Mouse (Mus musculus): ENCODE data around the gene Gtdc1.

The Gtdc1 gene

GRCm38 (mm10) chr2:44927482-44927811 lies at the start of gene Gtdc1:
Gene Gtdc1, minus strand, starts transcription at chr2:44927657.
- no peak for DNase-seq

GRCm38 (mm10) chr2:44977051-44977450 lies 49.6 kb upstream of the Gtdc1 start:
- no peak for DNase-seq

GRCm38 (mm10) chr2:44976484-44976883 lies 49.0 kb upstream of the Gtdc1 start:
- DNase-seq = no peak

GRCm38 (mm10) chr2:44973828-44974227 lies 46.4 kb upstream of the Gtdc1 start:
- DNase-seq = no peak

- DNase-seq = no peak
Observed at GRCm38 (mm10) chr2:44970087-44970646, 42.7 kb upstream of the Gtdc1 start.

GRCm38 (mm10) chr2:44969640-44970039 lies 42.2 kb upstream of the Gtdc1 start:
- no peak for DNase-seq

- DNase-seq = no peak
Observed at GRCm38 (mm10) chr2:44969226-44969625, 41.8 kb upstream of the Gtdc1 start.

- no peak for DNase-seq
Observed at GRCm38 (mm10) chr2:44965834-44966555, 38.5 kb upstream of the Gtdc1 start.

- no peak for DNase-seq
Observed at GRCm38 (mm10) chr2:44962620-44963019, 35.2 kb upstream of the Gtdc1 start.

GRCm38 (mm10) chr2:44961192-44961591 lies 33.7 kb upstream of the Gtdc1 start:
- DNase-seq = no peak

- no peak for DNase-seq
Observed at GRCm38 (mm10) chr2:44960561-44960960, 33.1 kb upstream of the Gtdc1 start.

- DNase-seq = no peak
Observed at GRCm38 (mm10) chr2:44957329-44957797, 29.9 kb upstream of the Gtdc1 start.

- no peak for DNase-seq
Observed at GRCm38 (mm10) chr2:44956232-44956631, 28.8 kb upstream of the Gtdc1 start.

- no peak for DNase-seq
Observed at GRCm38 (mm10) chr2:44955506-44955905, 28.0 kb upstream of the Gtdc1 start.

- no peak for DNase-seq
Observed at GRCm38 (mm10) chr2:44954180-44954579, 26.7 kb upstream of the Gtdc1 start.

GRCm38 (mm10) chr2:44952830-44953422 lies 25.5 kb upstream of the Gtdc1 start:
- DNase-seq = no peak

GRCm38 (mm10) chr2:44951651-44952213 lies 24.3 kb upstream of the Gtdc1 start:
- DNase-seq = no peak

- no peak for DNase-seq
Observed at GRCm38 (mm10) chr2:44944689-44945088, 17.2 kb upstream of the Gtdc1 start.

GRCm38 (mm10) chr2:44930951-44931350 lies 3.5 kb upstream of the Gtdc1 start:
- no peak for DNase-seq

- DNase-seq = no peak
Observed at GRCm38 (mm10) chr2:44928631-44929030, 1.2 kb upstream of the Gtdc1 start.

GRCm38 (mm10) chr2:44926683-44927481 lies 575 bp downstream of the Gtdc1 start:
- DNase-seq = peak; percentile 93

GRCm38 (mm10) chr2:44926167-44926682 lies 1.2 kb downstream of the Gtdc1 start:
- DNase-seq = no peak

GRCm38 (mm10) chr2:44924618-44925017 lies 2.8 kb downstream of the Gtdc1 start:
- DNase-seq = no peak

Data from layer of hippocampus, adult 9-11 months (tissue).